Comparison of ENCODE assay signal across 14 mouse cellular contexts in the genomic region with DNA sequence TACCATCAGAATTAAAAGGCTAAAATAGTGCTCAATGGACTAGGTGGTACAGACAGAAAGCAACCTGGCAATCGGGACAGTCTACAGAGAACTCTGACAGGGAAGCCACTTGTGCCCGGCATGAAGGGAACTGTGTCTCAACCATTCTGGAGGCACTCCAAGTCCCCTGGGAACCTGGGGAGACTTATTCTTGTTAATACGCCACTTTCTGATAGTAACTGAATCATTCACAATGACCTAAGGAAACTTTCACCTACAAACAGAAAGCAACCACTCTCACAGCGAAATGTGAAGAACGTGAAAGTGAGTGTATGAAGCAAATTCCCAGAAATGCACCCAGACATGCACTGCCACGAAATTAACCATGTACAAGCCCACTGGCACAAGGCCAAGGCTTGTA.
DNase-seq lines count a peak whose midpoint lies in the region; ATAC-seq and TF ChIP-seq lines count a peak whose summit lies in the region.
"Had no signal": no experiment of that assay in that cellular context is flagged by ENCODE, and none has a peak within 500 bp of the region (broad histone marks: within the 10 kb centered on the region; RNA-seq: fewer than 3 reads in every experiment).

No protein-coding gene starts in this region.

- H3K4me1 ChIP-seq in liver, adult 2 months (ENCODE audit: control insufficient read depth, insufficient read depth, low read length), result no peaks in the 10 kb centered on the region
- H3K4me1 ChIP-seq: heart, embryonic 13.5 days; midbrain, embryonic 13.5 days; neural tube, embryonic 12.5 days; stomach, embryonic 15.5 days had no signal

- TF ChIP-seq POLR2A in liver, adult 2 months (IDR thresholded peaks at IDR 0.05; ENCODE audit: extremely low read depth, insufficient read depth, low read length), result no peak

- H3K27ac ChIP-seq in liver, adult 2 months (replicated peaks; ENCODE audit: insufficient read depth, low read depth, low read length), result no peak overlapping the region; the same call in 1 of the 2 replicates
- H3K27ac ChIP-seq: heart, embryonic 13.5 days; limb, embryonic 12.5 days; midbrain, embryonic 13.5 days; neural tube, embryonic 12.5 days; stomach, embryonic 15.5 days had no signal

- ATAC-seq in granulocyte monocyte progenitor cell, adult 5-6 weeks (replicated peaks; ENCODE audit: poor library complexity, severe bottlenecking), result no peak
- ATAC-seq: midbrain, embryonic 13.5 days had no signal

- H3K27me3 ChIP-seq in liver, adult 2 months (ENCODE audit: control insufficient read depth, insufficient read depth, low read length), result no peaks in the 10 kb centered on the region
- H3K27me3 ChIP-seq: heart, embryonic 13.5 days; limb, embryonic 12.5 days; midbrain, embryonic 13.5 days; neural tube, embryonic 12.5 days; stomach, embryonic 15.5 days had no signal

- H3K4me3 ChIP-seq in liver, adult 2 months (ENCODE audit: insufficient read depth, low read depth, low read length), result no peak overlapping the region
- H3K4me3 ChIP-seq: heart, embryonic 13.5 days; limb, embryonic 12.5 days; midbrain, embryonic 13.5 days; neural tube, embryonic 12.5 days; stomach, embryonic 15.5 days had no signal

- 21% methylated on average over 6 of the region's 6 CpGs for WGBS in liver, adult 2 months

- H3K79me2 ChIP-seq in liver, adult 2 months (ENCODE audit: control insufficient read depth, insufficient read depth, low read length), result no peaks in the 10 kb centered on the region

- no peak overlapping the region for H3K9ac ChIP-seq in liver, adult 2 months (ENCODE audit: low read depth, low read length)
- H3K9ac ChIP-seq: heart, embryonic 13.5 days; limb, embryonic 12.5 days; midbrain, embryonic 13.5 days; neural tube, embryonic 12.5 days; stomach, embryonic 15.5 days had no signal

- DNase-seq in cerebellum, adult 9-10 months, result peak; percentile 25
- no peak for DNase-seq in cerebellum, adult 11 months
- peak; percentile 86 for DNase-seq in liver, adult 2 months (ENCODE audit: extremely low read depth, low read depth, low spot score)
- DNase-seq in liver, result no peak
- peak; percentile 43 for DNase-seq in fat pad, adult 2 months (ENCODE audit: extremely low read depth, low read depth, low spot score)
- peak; percentile 64 for DNase-seq in lung, postnatal 36 days
- DNase-seq in frontal cortex, postnatal 36 days (ENCODE audit: low spot score in 2 of 2), result no peak
- DNase-seq: layer of hippocampus, adult 9-11 months had no signal

- no peaks in the 10 kb centered on the region for H3K36me3 ChIP-seq in liver, adult 2 months (ENCODE audit: control insufficient read depth, insufficient read depth, low read length)
- H3K36me3 ChIP-seq: midbrain, embryonic 13.5 days; stomach, embryonic 15.5 days had no signal

- no peak for TF ChIP-seq CTCF in liver, adult 2 months (IDR thresholded peaks at IDR 0.05; ENCODE audit: low read depth, low read length)

Comparison
In these comparisons a context has a peak if more than half of its experiments do, and no peak if none do; other contexts are left out.
1. DNase-seq: peak in cerebellum, adult 9-10 months (single experiment), liver, adult 2 months (single experiment), fat pad, adult 2 months (single experiment) and lung, postnatal 36 days (single experiment); none in cerebellum, adult 11 months (single experiment), liver (single experiment) and frontal cortex, postnatal 36 days (0 of 2).